Mouse (Mus musculus) lung, embryonic 14.5 days (tissue): ENCODE measurements around the gene Fndc10. TPM values are rescaled to one million over a fixed set of nuclear protein-coding genes. Genes with fewer than 3 reads are reported as not detected.
A peak's percentile ranks its signal among the peaks of the same experiment; 100 is the strongest.

Experiments used
- ATAC-seq: fragments of 200-750 bp; cut with Nextera tagmentation; 2 replicates; pipeline ENCODE4 v1.8.0; 2017; ENCODE audit warnings: mild to moderate bottlenecking, moderate TSS enrichment, moderate library complexity; ENCODE audit not compliant: insufficient read depth
- DNase-seq: peaks from one replicate; pipeline ENCODE4 v3.0.0-alpha.2; 2015
- H3K27ac ChIP-seq: fragments of 300-500 bp; sonication (generic); 2 replicates; pipeline ENCODE4 v1.5.1; 2014; ENCODE audit warnings: low read depth, mild to moderate bottlenecking, moderate library complexity
- H3K27me3 ChIP-seq: fragments of 300-500 bp; sonication (generic); 2 replicates; pipeline ENCODE4 v1.6.1; 2014; ENCODE audit warnings: low read length, control low read depth; ENCODE audit not compliant: insufficient read depth
- H3K36me3 ChIP-seq: fragments of 300-500 bp; sonication (generic); 2 replicates; pipeline ENCODE4 v1.6.1; 2014; ENCODE audit warnings: control low read depth; ENCODE audit not compliant: insufficient read depth
- H3K4me1 ChIP-seq: fragments of 300-500 bp; sonication (generic); 2 replicates; pipeline ENCODE4 v1.6.1; 2014; ENCODE audit warnings: antibody characterized with exemption, control low read depth; ENCODE audit not compliant: insufficient read depth
- H3K4me2 ChIP-seq: fragments of 300-500 bp; sonication (generic); 2 replicates; pipeline ENCODE4 v1.6.1; 2014; ENCODE audit warnings: mild to moderate bottlenecking
- H3K4me3 ChIP-seq: fragments of 300-500 bp; sonication (generic); 2 replicates; pipeline ENCODE4 v1.5.1; 2014; ENCODE audit warnings: low read depth, low read length
- H3K9ac ChIP-seq: fragments of 300-500 bp; sonication (generic); 2 replicates; pipeline ENCODE4 v1.6.1; 2014
- H3K9me3 ChIP-seq: fragments of 300-500 bp; sonication (generic); 2 replicates; pipeline ENCODE4 v1.6.1; 2016; ENCODE audit warnings: low read depth, low read length, control low read depth
- CTCF ChIP-seq: IDR thresholded peaks from 2 replicates; pipeline ENCODE4 v1.5.1; 2016; ENCODE audit warnings: antibody characterized with exemption, low read depth
- WGBS: fragments of 180-500 bp; shearing (Covaris S2); extraction: QIAGEN DNeasy Blood & Tissue Kit; methylation state at CpG from one replicate; pipeline ENCODE4 v1.1.7; 2014; 5-methylcytosine and 5-hydroxymethylcytosine counted together
- polyA plus RNA-seq: library from polyadenylated mRNA; unstranded; fragments of >200 nt; fragmentation: Nextera tagmentation; extraction: Ambion mirVana; gene quantifications from 2 replicates; pipeline ENCODE4 v1.2.1, GENCODE M21; 2014

The Fndc10 gene
- polyA plus RNA-seq, 1 experiment from 2014 or later, result 2.5 TPM

DNA sequence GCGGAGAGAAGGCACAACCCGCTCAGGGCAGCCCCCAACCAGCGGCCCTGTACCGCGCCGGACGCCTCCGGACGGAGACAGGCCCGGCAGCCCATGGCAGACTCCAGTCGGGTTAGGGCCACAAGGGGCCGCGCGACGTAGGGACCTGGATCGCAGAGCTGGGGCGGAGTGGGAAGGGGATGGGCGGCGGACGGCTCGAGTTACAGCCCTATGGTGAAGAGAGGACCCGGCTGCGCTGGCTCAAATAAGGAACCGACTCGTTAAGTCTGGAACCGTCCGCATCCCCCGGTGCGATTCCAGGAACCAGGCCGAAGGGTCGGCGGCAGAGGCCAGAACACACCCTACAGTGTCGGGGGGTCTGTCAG is 41.1 kb upstream of the Fndc10 start, which contains the start of gene Mmp23:
Gene Mmp23, minus strand, starts transcription at position 299 of the 365 bp plus-strand sequence.
- H3K9me3 ChIP-seq, result no peaks in the 10 kb centered on the region
- under 1% methylated on average over 33 of the region's 33 CpGs for WGBS
- H3K27ac ChIP-seq, result peak within 1 kb of the TSS; percentile 60
- H3K4me2 ChIP-seq, result peak within 1 kb of the TSS; percentile 91
- peak within 1 kb of the TSS; percentile 63 for H3K9ac ChIP-seq
- peaks cover 42% of the 10 kb centered on the region for H3K36me3 ChIP-seq
- peak; percentile 23; the same call in 1 of the 2 replicates for TF ChIP-seq CTCF
- DNase-seq (peak; percentile 86), ATAC-seq (peak; percentile 76)
- peaks cover 12% of the 10 kb centered on the region; the same call in 1 of the 2 replicates for H3K4me1 ChIP-seq
- H3K27me3 ChIP-seq, result peaks cover 18% of the 10 kb centered on the region; the same call in 1 of the 2 replicates
- peak within 1 kb of the TSS; percentile 48 for H3K4me3 ChIP-seq

DNA sequence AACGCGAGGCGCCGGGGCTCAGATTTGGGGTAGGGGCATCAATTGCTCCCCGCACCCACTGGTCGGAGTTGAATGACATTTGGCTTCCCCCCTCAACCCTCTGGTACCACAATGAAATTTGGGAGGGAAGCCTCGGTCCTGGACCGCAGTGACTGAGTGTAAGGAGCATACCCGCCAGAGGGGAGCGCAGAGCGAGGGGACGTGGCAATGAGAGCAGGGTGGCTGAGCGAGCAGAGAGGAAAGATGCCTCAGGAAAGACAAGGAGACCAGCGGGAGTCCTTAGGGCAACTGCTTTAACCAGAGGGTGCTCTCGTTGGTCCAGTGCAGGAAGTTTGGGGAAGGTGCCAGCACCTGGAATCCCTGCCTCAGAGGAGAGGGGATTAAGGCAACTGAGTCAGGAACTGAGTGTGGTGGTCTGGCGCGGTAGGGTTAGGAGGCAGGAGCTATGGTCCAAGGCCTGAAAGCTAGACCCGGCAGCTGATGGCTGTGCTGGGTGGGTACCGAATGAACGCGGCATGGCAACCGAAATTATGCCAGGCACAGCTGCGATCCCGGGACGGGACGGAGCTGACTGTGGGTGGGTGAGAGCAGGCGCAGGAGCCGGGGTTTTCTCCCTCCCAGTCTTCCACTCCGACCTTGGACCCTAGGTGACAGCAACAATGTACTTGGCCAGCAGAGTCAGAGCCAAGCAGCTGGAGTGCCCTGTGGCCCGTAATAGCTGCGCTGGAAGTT is 40.5 kb upstream of the Fndc10 start:
- H3K9me3 ChIP-seq, result no peaks in the 10 kb centered on the region
- ATAC-seq, result peak; percentile 29
- H3K36me3 ChIP-seq, result peaks cover 38% of the 10 kb centered on the region
- TF ChIP-seq CTCF, result peak; percentile 51
- H3K4me2 ChIP-seq, result peak overlapping the region; percentile 91
- H3K4me3 ChIP-seq, result peak overlapping the region; percentile 48
- peak overlapping the region; percentile 63 for H3K9ac ChIP-seq
- DNase-seq, result peak; percentile 74
- peaks cover 18% of the 10 kb centered on the region; the same call in 1 of the 2 replicates for H3K27me3 ChIP-seq
- H3K4me1 ChIP-seq, result peaks cover 12% of the 10 kb centered on the region; the same call in 1 of the 2 replicates
- 3% methylated on average over 31 of the region's 31 CpGs for WGBS
- H3K27ac ChIP-seq, result peak overlapping the region; percentile 60; the same call in 1 of the 2 replicates

DNA sequence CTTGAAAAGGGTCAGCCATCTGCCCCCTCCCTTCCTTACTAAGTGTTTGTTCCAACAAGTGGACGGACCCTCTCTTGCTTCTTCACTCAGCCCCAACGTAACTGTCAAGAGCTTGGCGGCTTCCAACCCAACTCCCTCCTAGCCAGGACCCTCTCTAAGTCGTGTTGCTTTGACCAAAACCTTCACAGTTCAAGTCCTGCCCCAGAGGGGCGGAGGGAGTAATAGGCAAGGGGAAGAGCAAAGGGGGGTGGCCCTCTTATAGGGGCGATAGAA is 40.0 kb upstream of the Fndc10 start:
- TF ChIP-seq CTCF, result no peak
- WGBS, result 1% methylated on average over 6 of the region's 6 CpGs
- Histone ChIP-seq H3K4me1 (peaks cover 12% of the 10 kb centered on the region; the same call in 1 of the 2 replicates), H3K27me3 (peaks cover 18% of the 10 kb centered on the region; the same call in 1 of the 2 replicates), H3K27ac (no peak overlapping the region), H3K4me2 (peak overlapping the region; percentile 91), H3K9me3 (no peaks in the 10 kb centered on the region), H3K36me3 (peaks cover 38% of the 10 kb centered on the region), H3K4me3 (peak overlapping the region; percentile 48), H3K9ac (peak overlapping the region; percentile 63)
- no peak for DNase-seq
- ATAC-seq, result no peak

DNA sequence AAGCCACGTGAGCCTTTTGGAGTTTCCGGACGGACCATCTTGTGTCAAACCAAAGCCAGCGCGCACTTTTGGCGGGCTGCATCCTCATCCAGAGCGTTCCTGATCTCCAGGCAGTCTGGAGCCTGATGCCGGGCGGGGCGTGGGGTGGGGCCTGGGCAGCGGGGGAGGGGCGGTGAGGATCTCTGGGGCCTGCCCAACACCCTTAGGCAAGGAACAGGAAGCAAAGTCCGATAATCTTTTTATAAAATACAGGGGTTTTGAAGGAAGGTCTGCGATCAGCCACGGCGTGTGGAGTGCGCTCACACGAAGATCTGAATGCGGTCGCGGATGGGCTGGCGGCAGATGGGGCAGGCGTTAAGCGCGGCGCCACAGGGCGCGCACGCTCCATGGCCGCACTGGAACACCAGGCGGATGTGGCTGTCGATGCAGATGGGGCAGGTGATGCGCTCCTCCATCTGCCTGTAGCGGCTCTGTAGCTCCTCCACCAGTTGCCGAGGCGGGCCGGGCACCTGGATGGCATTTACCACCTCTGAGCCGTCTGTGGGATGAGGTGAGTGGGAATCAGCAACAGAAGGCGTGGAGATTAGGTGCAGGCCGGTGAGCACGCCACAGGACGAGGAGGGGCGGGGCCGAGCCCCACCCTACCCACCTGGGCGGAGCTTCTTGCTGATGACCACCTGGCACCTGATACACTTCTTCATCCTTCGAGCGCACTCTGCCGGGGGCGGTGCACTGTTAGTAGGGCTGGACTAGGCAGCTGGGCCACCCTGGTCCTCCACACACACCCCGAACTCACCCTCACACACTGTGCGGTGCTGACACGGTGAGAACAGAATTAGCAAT is 39.5 kb upstream of the Fndc10 start:
- Histone ChIP-seq H3K36me3 (peaks cover 38% of the 10 kb centered on the region), H3K4me2 (peak overlapping the region; percentile 91), H3K27me3 (peaks cover 18% of the 10 kb centered on the region; the same call in 1 of the 2 replicates), H3K4me3 (peak overlapping the region; percentile 48), H3K4me1 (peaks cover 12% of the 10 kb centered on the region; the same call in 1 of the 2 replicates), H3K27ac (peak overlapping the region; percentile 12; the same call in 1 of the 2 replicates), H3K9ac (peak overlapping the region; percentile 63), H3K9me3 (no peaks in the 10 kb centered on the region)
- 2% methylated on average over 52 of the region's 52 CpGs for WGBS
- ATAC-seq (peak; percentile 57), DNase-seq (peak; percentile 80)
- TF ChIP-seq CTCF, result no peak

DNA sequence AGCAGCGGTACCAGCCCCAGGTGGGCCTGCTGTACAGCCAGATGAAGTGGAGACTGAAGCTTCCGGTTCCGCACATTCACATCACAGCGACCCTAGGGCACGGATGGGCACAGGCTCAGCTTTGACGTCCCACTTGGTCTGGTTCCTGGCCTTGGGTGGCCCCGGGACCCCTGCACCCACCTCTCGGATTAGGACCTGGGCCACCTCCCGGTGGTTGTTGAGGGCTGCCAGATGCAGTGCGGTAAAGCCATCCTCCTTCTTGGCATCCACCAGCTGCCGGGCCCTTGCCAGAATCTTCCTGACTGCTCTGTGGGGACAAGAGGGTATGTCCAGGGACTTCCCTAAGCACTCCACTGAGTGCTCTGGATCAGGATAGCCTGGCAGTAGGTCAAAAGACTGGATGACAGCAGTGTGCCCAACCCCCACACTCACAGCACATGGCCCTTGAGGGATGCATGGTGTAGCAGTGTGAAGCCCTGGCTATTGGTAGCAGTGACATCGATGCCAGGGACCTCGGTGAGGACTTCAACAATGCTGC is 37.9 kb upstream of the Fndc10 start:
- H3K27ac ChIP-seq, result no peak overlapping the region
- H3K4me2 ChIP-seq, result no peak overlapping the region
- H3K9me3 ChIP-seq, result no peaks in the 10 kb centered on the region
- H3K36me3 ChIP-seq, result peaks cover 24% of the 10 kb centered on the region
- no peak overlapping the region for H3K4me3 ChIP-seq
- WGBS, result 88% methylated on average over 13 of the region's 13 CpGs
- H3K27me3 ChIP-seq, result peaks cover 18% of the 10 kb centered on the region; the same call in 1 of the 2 replicates
- H3K9ac ChIP-seq, result no peak overlapping the region
- ATAC-seq (no peak), DNase-seq (no peak)
- TF ChIP-seq CTCF, result no peak
- H3K4me1 ChIP-seq, result peaks cover 12% of the 10 kb centered on the region; the same call in 1 of the 2 replicates

DNA sequence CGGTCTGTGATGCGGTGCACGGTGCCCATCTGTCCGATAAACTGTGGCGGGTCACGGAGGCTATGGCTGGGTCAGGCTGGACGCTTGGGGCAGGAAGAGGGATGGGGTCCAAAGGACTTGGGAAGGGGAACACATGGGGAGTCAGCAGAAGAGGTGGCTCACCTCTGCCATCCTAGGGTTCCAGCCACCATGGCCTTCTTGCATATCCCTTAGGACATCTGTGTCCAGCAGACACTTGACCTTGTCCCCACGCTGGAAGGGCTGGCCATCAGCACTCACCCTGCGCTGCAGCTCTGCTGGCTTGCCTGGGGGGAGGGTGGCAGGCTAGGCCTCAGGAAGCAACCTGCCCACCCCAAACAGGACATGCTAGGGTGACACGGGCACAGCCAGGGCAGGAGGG is 35.2 kb upstream of the Fndc10 start:
- H3K4me1 ChIP-seq, result peaks cover 11% of the 10 kb centered on the region; the same call in 1 of the 2 replicates
- no peak for DNase-seq
- H3K36me3 ChIP-seq, result peaks cover 19% of the 10 kb centered on the region
- H3K4me3 ChIP-seq, result no peak overlapping the region
- H3K27me3 ChIP-seq, result peaks cover 13% of the 10 kb centered on the region; the same call in 1 of the 2 replicates
- no peaks in the 10 kb centered on the region for H3K9me3 ChIP-seq
- H3K4me2 ChIP-seq, result no peak overlapping the region
- no peak overlapping the region for H3K27ac ChIP-seq
- TF ChIP-seq CTCF, result no peak
- no peak overlapping the region for H3K9ac ChIP-seq
- 89% methylated on average over 10 of the region's 10 CpGs for WGBS
- ATAC-seq, result no peak
